Mouse (Mus musculus) gastrocnemius, postnatal 14 days (tissue): ENCODE measurements around the gene Pum1. TPM values are rescaled to one million over a fixed set of nuclear protein-coding genes. Genes with fewer than 3 reads are reported as not detected.

Experiments used
- DNase-seq: peaks from one replicate; pipeline ENCODE4 v3.0.0; 2021; ENCODE audit warnings: mixed read lengths
- intact Hi-C: fragments of 180-260 bp; cut with DNase I; formaldehyde crosslinking; loops from one replicate; pipeline ENCODE4 v1.15.1; 2025; ENCODE audit warnings: low total_unique reads
- total RNA-seq, 2 experiments: library from RNA; stranded (reverse); gene quantifications; 2 replicates each; pipeline ENCODE4 v1.2.3; 2021

Gene Pum1
- total RNA-seq, 2 experiments from 2014 or later = 31.5 to 34.3 TPM

DNA sequence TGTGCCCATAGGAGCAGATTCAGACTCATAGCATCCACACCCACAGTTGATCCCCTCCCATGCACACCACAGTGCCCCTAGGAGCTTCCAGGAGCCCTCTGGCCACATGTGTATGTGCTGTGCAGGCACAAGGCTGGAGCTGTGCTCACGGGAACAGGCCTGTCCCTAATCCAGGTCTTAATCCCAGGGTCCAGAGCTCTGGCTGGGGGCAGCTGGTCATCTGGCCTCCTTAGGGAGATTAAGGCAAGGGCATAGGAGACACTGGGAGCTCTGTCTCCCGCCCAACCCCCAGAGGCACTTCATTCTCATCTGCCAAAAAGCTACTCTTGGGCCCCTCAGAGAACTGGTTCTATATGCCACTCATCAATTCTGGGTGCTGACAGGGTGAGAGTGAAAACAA is 140.5 kb downstream of the Pum1 start:
- no peak for DNase-seq
- intact Hi-C loops = no loop called here

DNA sequence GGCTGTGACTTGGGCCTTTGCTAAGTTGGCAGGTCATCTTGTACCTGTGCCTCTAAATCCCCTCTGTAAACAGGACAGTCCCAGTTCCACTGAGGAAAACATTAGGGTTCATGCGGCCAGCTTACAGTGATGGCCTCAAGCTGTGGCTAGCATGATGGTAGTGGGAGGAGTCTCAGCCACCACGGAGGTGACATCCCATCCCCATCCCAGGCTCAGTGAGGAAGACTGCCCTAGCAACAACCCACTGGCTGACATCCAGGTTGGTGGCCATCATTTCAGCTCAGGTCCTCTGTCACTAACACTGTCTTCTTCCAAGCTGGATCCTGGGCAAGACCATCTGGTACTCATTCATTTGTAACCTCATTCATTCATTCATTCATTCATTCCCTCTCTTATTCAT is 141.2 kb downstream of the Pum1 start:
- DNase-seq = no peak
- intact Hi-C loops = no loop called here

DNA sequence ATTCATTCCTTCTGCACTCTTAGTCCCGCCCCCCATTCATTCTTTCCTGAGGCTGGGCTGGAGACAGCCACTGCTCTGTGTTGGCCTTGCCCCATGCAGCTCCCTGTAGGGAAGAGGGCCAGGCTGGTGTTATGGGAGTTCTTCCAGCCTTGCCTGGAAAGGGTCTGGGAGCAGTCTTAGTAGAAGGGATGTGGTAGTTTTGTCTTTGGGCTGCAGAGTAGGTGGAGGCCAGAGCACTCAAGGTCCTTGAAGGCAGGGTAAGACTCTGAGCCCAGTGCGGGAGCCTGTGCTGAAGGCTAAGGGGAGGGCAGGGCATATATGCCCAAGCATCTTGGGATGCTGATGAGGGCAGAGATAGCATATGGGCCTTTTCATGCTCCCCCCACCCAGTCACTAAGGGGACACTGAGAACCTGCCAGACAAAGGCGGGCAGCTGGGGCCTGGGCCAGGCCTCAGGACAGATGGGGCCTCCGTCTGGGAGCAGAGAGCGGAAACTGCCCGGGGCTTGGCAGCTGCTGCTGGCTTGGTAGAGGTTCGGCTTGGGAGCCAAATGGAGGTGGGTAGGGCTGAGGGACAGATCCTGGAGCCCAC is 141.7 kb downstream of the Pum1 start:
- DNase-seq = peak; percentile 74
- intact Hi-C loops = no loop called here

DNA sequence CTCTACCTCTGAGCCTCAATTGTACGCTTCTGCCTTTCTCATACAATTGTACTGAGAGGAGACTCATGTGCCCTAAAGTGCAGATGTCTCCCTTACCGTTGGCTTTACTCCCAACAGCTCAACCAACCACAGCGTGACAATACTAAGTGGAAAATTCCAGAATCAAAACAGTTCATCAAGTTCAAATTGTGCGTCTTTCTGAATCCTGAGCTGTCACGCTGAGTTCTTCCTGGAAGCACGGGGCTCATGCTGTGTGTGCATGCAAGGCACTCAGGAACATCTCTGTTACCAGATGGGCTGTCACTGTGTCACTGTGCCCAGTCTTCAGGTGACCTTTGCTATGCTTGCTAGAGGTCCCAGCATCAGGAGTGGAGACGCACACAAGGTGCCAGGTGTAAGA is 142.6 kb downstream of the Pum1 start:
- intact Hi-C loops = no loop called here
- DNase-seq = no peak

DNA sequence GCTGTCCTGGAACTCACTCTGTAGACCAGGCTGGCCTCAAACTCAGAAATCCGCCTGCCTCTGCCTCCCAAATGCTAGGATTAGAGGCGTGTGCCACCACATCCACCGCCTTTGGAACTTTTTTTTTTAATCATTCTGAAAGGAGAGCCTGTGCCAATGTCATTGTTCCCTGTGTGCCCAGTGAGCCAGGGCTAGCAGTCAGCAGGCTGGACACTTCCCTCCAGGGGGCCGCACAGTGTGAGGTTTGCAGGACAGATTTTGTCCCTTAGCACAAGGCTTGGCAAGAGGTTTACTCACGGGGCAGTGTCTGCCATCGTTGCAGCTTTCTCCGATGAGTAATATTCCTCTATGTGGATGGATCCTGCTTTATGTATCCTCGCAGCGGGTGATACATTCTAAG is 143.6 kb downstream of the Pum1 start:
- no peak for DNase-seq
- intact Hi-C loops = no loop called here

DNA sequence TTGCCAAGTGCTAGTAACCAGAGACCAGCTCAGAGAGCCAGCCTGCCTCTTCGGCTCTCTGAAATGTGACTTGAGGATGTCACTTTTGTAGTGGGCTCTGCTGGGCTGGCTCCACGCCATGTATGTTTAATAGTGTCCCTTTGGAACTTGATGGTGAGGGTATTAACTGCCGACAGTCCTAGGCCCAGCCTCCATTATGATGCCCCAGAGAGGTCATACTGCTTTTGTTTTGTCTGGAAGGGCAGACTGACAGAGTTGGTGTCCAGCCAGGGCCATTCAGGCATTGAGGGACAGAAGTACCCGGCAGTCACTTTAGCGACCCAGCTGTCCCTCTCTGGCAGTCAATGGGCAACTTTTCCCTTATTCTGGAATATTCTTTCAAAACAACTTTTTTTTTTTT is 146.7 kb downstream of the Pum1 start:
- intact Hi-C loops = no loop called here
- no peak for DNase-seq

DNA sequence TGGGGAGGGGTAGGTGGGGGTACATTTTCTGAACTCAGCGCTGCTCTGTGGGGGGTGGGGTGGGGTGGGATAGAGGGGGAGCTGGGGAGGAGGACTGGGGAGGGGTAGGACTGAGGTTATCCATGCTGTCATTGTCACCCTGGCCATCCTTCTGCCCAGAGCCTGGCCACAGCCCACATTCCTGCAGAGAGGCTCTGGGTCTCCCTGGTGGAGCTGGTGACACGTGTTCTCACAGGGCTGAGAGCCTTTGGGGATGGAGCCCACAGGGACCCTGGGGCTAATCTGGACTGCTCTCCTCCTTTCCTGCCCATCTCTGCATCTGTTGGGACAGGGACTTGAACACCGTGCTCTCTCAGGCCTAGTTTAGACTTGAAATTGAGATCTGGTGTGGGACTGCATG is 147.7 kb downstream of the Pum1 start:
- intact Hi-C loops = no loop called here
- DNase-seq = no peak

DNA sequence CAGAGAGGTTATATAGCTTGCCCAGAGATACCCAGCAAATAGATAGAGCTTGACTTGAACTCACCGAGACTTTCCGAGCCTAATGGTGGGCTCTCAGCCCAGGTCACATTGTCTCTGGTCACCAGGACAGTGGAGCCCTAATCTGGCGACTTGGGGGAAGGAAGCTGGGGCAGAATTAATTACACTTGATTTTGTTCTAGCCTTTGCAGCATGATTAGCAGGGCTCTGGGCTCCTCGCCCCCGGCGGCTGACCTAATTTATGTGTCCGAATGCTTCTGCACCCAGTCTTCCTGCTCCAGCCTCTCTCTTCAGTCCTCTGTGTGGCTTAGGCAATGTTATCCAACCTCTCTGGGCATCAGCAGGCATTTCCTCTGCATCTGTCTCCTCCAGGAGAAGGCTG is 148.3 kb downstream of the Pum1 start:
- intact Hi-C loops = no loop called here
- DNase-seq = no peak

DNA sequence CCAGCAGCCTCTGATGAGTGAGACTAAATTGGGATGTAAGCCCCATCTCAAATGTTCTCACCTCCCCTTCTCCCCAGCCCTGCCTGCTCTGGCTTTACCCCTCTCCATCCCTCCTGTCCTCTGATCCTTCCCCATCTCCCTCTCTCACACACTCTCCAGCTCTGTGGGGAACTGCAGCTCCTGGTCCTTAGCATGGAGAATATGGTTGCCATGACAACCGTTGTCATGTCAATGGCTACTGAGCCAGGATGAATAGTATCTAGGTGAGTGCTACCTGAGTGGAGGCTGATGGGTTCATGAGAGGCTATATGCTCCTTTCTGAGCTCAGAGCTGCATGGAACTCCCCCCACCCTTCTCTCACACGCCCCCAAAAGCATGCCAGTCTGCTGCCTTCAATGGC is 150.8 kb downstream of the Pum1 start:
- DNase-seq = no peak

DNA sequence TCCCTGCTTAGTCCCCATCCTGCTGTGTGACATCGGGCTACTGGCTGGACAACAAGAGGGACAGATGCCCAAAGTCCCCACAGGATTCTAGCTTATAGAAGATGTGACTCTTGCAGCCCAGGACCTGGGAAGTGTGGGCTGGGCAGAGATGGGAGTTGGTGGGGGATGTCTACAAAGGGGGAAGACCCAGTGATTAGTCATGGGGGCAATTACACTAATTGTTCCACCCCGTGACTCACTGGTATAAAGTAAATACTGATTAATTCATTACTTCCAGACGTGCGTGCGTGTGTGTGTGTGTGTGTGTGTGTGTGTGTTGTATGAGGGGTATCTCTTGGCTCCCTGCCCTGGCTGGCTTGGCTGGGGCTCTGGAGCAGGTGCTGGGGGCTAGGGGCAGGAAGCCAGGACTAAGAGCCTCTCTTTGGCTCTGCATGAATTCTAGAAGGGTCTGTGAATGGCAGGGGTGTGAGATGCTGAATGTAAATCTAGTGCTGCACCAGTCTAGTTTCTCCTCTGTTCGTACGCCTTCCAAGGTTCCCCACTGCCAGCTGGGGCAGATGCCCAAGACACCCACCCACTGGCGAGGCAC is 151.7 kb downstream of the Pum1 start:
- intact Hi-C loops = no loop called here
- no peak for DNase-seq

More for the DNA sequence above, 150.8 kb downstream of the Pum1 start:
- intact Hi-C loops = no loop called here

DNA sequence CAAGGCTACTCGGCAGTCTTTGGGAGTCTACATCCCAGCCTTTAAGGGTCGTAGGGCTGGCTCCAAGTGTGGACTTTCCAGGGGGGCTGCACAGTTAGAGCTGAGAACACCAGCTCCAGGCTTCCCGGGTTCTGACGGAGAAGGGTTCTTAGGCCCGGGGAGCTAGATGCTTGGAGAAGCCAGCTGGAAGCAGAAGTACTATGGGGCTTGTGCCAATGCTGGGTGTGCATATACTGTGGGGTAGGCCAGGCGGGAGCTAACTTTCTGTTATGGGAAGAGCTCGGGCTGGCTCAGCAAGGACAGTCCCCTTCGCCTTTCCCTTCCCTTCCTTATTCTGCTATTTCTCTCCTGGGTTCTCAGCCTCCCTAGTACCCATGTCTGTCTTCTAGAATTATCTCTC is 152.7 kb downstream of the Pum1 start:
- intact Hi-C loops = no loop called here
- peak; percentile 49 for DNase-seq

DNA sequence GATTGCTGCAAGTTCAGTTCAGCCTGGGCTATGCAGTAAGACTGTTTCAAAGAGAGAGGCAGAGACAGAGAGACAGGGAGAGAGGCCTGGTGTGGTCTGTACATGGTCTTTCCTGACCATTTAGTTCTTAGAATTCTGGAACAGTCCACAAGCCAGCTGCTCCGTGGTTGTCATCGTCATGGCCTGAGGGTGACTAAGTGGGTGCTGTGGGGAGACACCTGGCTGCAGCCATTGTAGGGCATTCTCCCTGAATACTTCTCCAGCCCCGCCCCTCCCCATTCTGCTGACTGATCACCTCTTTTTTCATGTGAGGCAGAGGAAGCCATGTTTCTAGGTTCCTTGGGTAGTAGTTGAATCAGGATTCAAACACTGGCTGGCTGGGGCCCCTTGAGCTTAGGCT is 156.7 kb downstream of the Pum1 start:
- intact Hi-C loops = no loop called here
- DNase-seq = no peak

DNA sequence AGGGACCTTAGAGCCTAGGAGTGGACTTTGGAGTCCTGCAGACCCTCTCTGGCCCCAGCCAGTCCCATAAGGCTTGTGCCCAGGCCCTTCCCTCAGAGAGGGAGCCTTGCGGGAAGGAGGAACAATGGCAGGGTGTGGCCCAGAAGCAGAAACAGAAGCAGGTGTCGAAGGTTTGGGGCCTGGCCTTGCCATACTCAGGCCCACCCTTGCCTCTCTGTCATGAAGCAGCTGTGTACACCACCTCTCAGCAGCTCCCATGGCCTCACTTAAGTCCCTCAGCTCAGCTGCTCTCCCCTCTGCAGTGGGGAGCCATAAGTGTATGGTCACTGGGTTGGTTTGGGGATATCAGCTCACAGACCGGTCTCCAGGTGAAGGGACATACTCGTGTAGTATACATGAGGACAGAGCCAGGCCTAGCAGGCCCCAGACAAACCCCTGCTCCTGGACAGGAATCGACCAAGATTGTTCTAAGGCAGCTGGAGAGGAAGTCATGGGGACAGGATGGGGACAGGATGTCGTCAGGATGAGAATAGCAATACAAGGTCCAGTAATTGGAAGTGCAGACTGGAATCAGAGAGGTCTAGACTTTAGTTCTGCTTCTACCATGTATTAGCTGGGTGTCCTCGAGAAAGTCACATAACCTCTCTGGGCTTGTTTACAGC is 157.6 kb downstream of the Pum1 start:
- intact Hi-C loops = no loop called here
- DNase-seq = no peak

DNA sequence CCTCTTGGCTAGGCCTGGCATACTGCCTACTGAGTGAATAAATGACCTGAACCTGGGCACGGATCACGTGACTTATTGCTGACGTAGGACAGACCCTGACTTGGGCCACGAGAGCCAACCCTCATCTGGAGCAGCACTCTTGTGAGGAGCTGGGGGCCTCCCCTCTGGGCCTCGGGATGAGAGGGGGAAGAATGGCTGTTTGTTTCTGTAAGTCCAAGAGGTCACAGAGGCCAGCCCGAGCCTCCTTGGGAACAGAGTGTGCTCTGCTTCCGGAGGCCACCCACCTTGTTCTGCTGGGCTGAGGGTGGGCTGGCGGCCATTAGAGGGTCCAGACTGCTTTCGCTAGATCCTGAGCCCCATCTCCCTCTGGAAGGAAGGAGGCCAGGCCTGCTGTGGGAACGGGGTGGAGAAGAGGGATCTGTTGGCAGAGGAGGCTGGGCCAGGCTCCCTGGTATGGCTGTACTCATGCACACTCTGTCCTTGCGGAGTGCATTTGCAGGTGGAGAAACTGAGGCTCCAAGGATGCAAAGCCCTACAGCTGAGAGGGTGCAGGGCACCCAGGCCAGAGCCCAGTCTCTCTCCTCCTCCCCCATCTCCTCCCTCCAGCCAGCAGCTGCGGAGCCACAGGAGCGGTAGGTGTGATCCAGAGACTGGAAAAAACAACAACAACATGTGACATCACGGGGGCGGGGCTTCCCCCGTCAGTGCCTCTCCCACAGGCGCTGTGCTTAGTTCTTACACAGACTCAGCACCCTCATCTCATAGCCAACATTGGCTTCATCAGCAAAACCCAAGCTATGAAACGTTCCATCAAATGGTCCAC is 165.9 kb downstream of the Pum1 start:
- DNase-seq = peak; percentile 70
- intact Hi-C loops = no loop called here

Other genes with a start within 250 kb of the Pum1 start
- 10 to 100 TPM; 11.7 to 12.2 TPM for gene Nkain1, start 89.1 kb upstream of the Pum1 start, total RNA-seq
- gene Sdc3, start 129.2 kb downstream of the Pum1 start, total RNA-seq = 10 to 100 TPM; 23.3 to 25.2 TPM
- 1 to 10 TPM; 8.0 to 8.1 TPM for gene Laptm5, start 249.8 kb downstream of the Pum1 start, total RNA-seq